Mouse (Mus musculus) olfactory bulb, adult 2 months (tissue): ENCODE results near the gene Abhd4.

Source experiments
- CTCF ChIP-seq: fragments of 200-500 bp; IDR thresholded peaks from 2 replicates; pipeline ENCODE4 v1.5.1; 2012; ENCODE audit warnings: low read depth, mild to moderate bottlenecking, low read length, moderate library complexity; ENCODE audit not compliant: insufficient read depth
- POLR2A ChIP-seq: fragments of 200-500 bp; IDR thresholded peaks from 2 replicates; pipeline ENCODE4 v1.6.1; 2012; ENCODE audit warnings: mild to moderate bottlenecking, low read depth, low read length, moderate library complexity; ENCODE audit not compliant: insufficient read depth

DNA sequence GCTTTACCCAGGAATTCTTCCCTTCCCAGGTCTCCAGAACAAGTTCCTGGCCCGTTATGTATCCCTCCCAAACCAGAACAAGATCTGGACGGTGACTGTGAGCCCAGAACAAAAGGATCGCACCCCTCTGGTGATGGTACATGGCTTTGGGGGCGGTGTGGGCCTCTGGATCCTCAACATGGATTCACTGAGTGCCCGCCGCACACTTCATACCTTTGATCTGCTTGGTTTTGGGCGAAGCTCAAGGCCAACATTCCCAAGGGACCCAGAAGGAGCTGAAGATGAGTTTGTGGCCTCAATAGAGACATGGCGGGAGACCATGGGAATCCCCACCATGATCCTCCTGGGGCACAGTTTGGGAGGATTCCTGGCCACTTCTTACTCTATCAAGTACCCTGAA, 8.6 kb downstream of the Abhd4 start:
- TF ChIP-seq CTCF (no peak), POLR2A (no peak)
